Mouse (Mus musculus): ENCODE results near the gene Cpsf2.

DNA sequence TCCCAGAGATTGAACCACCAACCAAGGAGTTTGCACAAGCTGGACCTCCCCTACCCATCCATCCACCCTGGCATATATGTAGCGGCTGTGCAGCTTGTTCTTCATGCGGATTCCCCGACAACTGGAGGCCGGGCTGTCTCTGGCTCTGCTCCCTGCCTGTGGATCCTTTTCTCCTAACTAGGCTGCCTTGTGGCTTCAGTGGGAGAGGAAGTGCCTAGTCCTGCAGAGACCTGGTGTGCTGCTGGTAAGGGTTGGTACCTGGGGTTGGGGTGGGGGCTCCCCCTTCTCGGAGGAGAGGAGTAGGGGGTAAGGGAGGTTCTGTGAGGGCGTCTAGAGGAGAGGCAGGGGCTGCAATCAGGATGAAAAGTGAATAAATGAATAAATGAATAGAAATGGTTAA, 39.3 kb downstream of the Cpsf2 start:
- TF ChIP-seq POLR2A (IDR thresholded peaks at IDR 0.05; ENCODE audit: borderline replicate concordance, extremely low read depth, insufficient read depth, insufficient read length, poor library complexity, severe bottlenecking) (no peak), CTCF (IDR thresholded peaks at IDR 0.05; ENCODE audit: borderline replicate concordance, extremely low read depth, insufficient read depth, insufficient read length) (no peak)

All from brain, embryonic 14.5 days (tissue).